Mouse (Mus musculus): ENCODE data around the gene Mylk3. TPM values are rescaled to one million over a fixed set of nuclear protein-coding genes. Genes with fewer than 3 reads are reported as not detected.

Gene Mylk3
- polyA plus RNA-seq, 1 experiment from 2014 or later: 7.4 TPM

GRCm38 (mm10) chr8:85395681-85396431, 9.7 kb upstream of the Mylk3 start:
- no peaks in the 10 kb centered on the region for H3K9me3 ChIP-seq (replicated peaks; ENCODE audit: control insufficient read depth, low read length)
- no peak for ATAC-seq (ENCODE audit: insufficient read depth, low FRiP score)
- no peaks in the 10 kb centered on the region for H3K4me1 ChIP-seq (ENCODE audit: control insufficient read depth, insufficient read depth, low read length)
- no peak overlapping the region for H3K27ac ChIP-seq (ENCODE audit: low read length)
- no peaks in the 10 kb centered on the region for H3K36me3 ChIP-seq (ENCODE audit: control insufficient read depth, insufficient read depth, low read length)
- H3K4me3 ChIP-seq (replicated peaks; ENCODE audit: low read length): no peak overlapping the region
- H3K4me2 ChIP-seq (ENCODE audit: low read depth, low read length): no peak overlapping the region
- H3K9ac ChIP-seq (ENCODE audit: low read length): no peak overlapping the region
- no peaks in the 10 kb centered on the region for H3K27me3 ChIP-seq (ENCODE audit: control insufficient read depth, insufficient read depth, low read length)
- 75% methylated on average over 8 of the region's 8 CpGs for whole genome bisulfite sequencing

GRCm38 (mm10) chr8:85395017-85395416, 8.9 kb upstream of the Mylk3 start:
- Histone ChIP-seq H3K9ac (ENCODE audit: low read length) (no peak overlapping the region), H3K27ac (ENCODE audit: low read length) (no peak overlapping the region), H3K4me2 (ENCODE audit: low read depth, low read length) (no peak overlapping the region), H3K4me1 (ENCODE audit: control insufficient read depth, insufficient read depth, low read length) (no peaks in the 10 kb centered on the region), H3K27me3 (ENCODE audit: control insufficient read depth, insufficient read depth, low read length) (no peaks in the 10 kb centered on the region), H3K36me3 (ENCODE audit: control insufficient read depth, insufficient read depth, low read length) (no peaks in the 10 kb centered on the region), H3K4me3 (replicated peaks; ENCODE audit: low read length) (no peak overlapping the region), H3K9me3 (replicated peaks; ENCODE audit: control insufficient read depth, low read length) (no peaks in the 10 kb centered on the region)
- 68% methylated on average over 3 of the region's 3 CpGs for WGBS
- ATAC-seq (ENCODE audit: insufficient read depth, low FRiP score): no peak

GRCm38 (mm10) chr8:85393199-85393598, 7.1 kb upstream of the Mylk3 start:
- Histone ChIP-seq H3K9me3 (replicated peaks; ENCODE audit: control insufficient read depth, low read length) (no peaks in the 10 kb centered on the region), H3K4me3 (replicated peaks; ENCODE audit: low read length) (no peak overlapping the region), H3K27ac (ENCODE audit: low read length) (no peak overlapping the region), H3K27me3 (ENCODE audit: control insufficient read depth, insufficient read depth, low read length) (no peaks in the 10 kb centered on the region), H3K9ac (ENCODE audit: low read length) (no peak overlapping the region), H3K4me1 (ENCODE audit: control insufficient read depth, insufficient read depth, low read length) (no peaks in the 10 kb centered on the region), H3K4me2 (ENCODE audit: low read depth, low read length) (no peak overlapping the region), H3K36me3 (ENCODE audit: control insufficient read depth, insufficient read depth, low read length) (no peaks in the 10 kb centered on the region)
- no peak for ATAC-seq (ENCODE audit: insufficient read depth, low FRiP score)
- 75% methylated on average over 6 of the region's 6 CpGs for WGBS

- no peak overlapping the region for H3K4me2 ChIP-seq (ENCODE audit: low read depth, low read length)
- no peaks in the 10 kb centered on the region for H3K36me3 ChIP-seq (ENCODE audit: control insufficient read depth, insufficient read depth, low read length)
- H3K27me3 ChIP-seq (ENCODE audit: control insufficient read depth, insufficient read depth, low read length): no peaks in the 10 kb centered on the region
- no peak overlapping the region for H3K4me3 ChIP-seq (replicated peaks; ENCODE audit: low read length)
- no peak overlapping the region for H3K9ac ChIP-seq (ENCODE audit: low read length)
- H3K9me3 ChIP-seq (replicated peaks; ENCODE audit: control insufficient read depth, low read length): no peaks in the 10 kb centered on the region
- 41% methylated on average over 1 of the region's 1 CpGs for WGBS
- ATAC-seq (ENCODE audit: insufficient read depth, low FRiP score): no peak
- H3K4me1 ChIP-seq (ENCODE audit: control insufficient read depth, insufficient read depth, low read length): no peaks in the 10 kb centered on the region
- H3K27ac ChIP-seq (ENCODE audit: low read length): no peak overlapping the region
These were observed 5.3 kb upstream of the Mylk3 start for GRCm38 (mm10) chr8:85391438-85391837.

- Histone ChIP-seq H3K9me3 (replicated peaks; ENCODE audit: control insufficient read depth, low read length) (no peaks in the 10 kb centered on the region), H3K27ac (ENCODE audit: low read length) (no peak overlapping the region), H3K36me3 (ENCODE audit: control insufficient read depth, insufficient read depth, low read length) (no peaks in the 10 kb centered on the region), H3K4me2 (ENCODE audit: low read depth, low read length) (no peak overlapping the region), H3K27me3 (ENCODE audit: control insufficient read depth, insufficient read depth, low read length) (no peaks in the 10 kb centered on the region), H3K4me3 (replicated peaks; ENCODE audit: low read length) (no peak overlapping the region), H3K4me1 (ENCODE audit: control insufficient read depth, insufficient read depth, low read length) (peaks cover 34% of the 10 kb centered on the region; the same call in 1 of the 2 replicates), H3K9ac (ENCODE audit: low read length) (no peak overlapping the region)
- ATAC-seq (ENCODE audit: insufficient read depth, low FRiP score): no peak
- 56% methylated on average over 4 of the region's 4 CpGs for WGBS
These were observed 4.2 kb downstream of the Mylk3 start for GRCm38 (mm10) chr8:85381926-85382325.

GRCm38 (mm10) chr8:85380824-85381209, 5.3 kb downstream of the Mylk3 start:
- no peaks in the 10 kb centered on the region for H3K27me3 ChIP-seq (ENCODE audit: control insufficient read depth, insufficient read depth, low read length)
- H3K27ac ChIP-seq (ENCODE audit: low read length): peak overlapping the region; percentile 25; the same call in 1 of the 2 replicates
- peak; percentile 67 for ATAC-seq (ENCODE audit: insufficient read depth, low FRiP score)
- H3K9ac ChIP-seq (ENCODE audit: low read length): no peak overlapping the region; the same call in 1 of the 2 replicates
- H3K36me3 ChIP-seq (ENCODE audit: control insufficient read depth, insufficient read depth, low read length): no peaks in the 10 kb centered on the region
- H3K4me2 ChIP-seq (ENCODE audit: low read depth, low read length): no peak overlapping the region; the same call in 1 of the 2 replicates
- no peaks in the 10 kb centered on the region for H3K9me3 ChIP-seq (replicated peaks; ENCODE audit: control insufficient read depth, low read length)
- no peak overlapping the region for H3K4me3 ChIP-seq (replicated peaks; ENCODE audit: low read length)
- H3K4me1 ChIP-seq (ENCODE audit: control insufficient read depth, insufficient read depth, low read length): peaks cover 34% of the 10 kb centered on the region; the same call in 1 of the 2 replicates
- WGBS: 35% methylated on average over 8 of the region's 8 CpGs

GRCm38 (mm10) chr8:85380123-85380823, 5.9 kb downstream of the Mylk3 start:
- Histone ChIP-seq H3K9ac (ENCODE audit: low read length) (no peak overlapping the region; the same call in 1 of the 2 replicates), H3K4me3 (replicated peaks; ENCODE audit: low read length) (no peak overlapping the region), H3K27me3 (ENCODE audit: control insufficient read depth, insufficient read depth, low read length) (no peaks in the 10 kb centered on the region), H3K4me2 (ENCODE audit: low read depth, low read length) (no peak overlapping the region; the same call in 1 of the 2 replicates), H3K4me1 (ENCODE audit: control insufficient read depth, insufficient read depth, low read length) (peaks cover 34% of the 10 kb centered on the region; the same call in 1 of the 2 replicates), H3K9me3 (replicated peaks; ENCODE audit: control insufficient read depth, low read length) (no peaks in the 10 kb centered on the region), H3K36me3 (ENCODE audit: control insufficient read depth, insufficient read depth, low read length) (no peaks in the 10 kb centered on the region), H3K27ac (ENCODE audit: low read length) (peak overlapping the region; percentile 31; the same call in 1 of the 2 replicates)
- WGBS: 67% methylated on average over 10 of the region's 10 CpGs
- no peak for ATAC-seq (ENCODE audit: insufficient read depth, low FRiP score)

- Histone ChIP-seq H3K4me3 (replicated peaks; ENCODE audit: low read length) (no peak overlapping the region), H3K4me1 (ENCODE audit: control insufficient read depth, insufficient read depth, low read length) (peaks cover 34% of the 10 kb centered on the region; the same call in 1 of the 2 replicates), H3K4me2 (ENCODE audit: low read depth, low read length) (no peak overlapping the region), H3K27me3 (ENCODE audit: control insufficient read depth, insufficient read depth, low read length) (no peaks in the 10 kb centered on the region), H3K27ac (ENCODE audit: low read length) (peak overlapping the region; percentile 31), H3K9ac (ENCODE audit: low read length) (no peak overlapping the region), H3K9me3 (replicated peaks; ENCODE audit: control insufficient read depth, low read length) (no peaks in the 10 kb centered on the region), H3K36me3 (ENCODE audit: control insufficient read depth, insufficient read depth, low read length) (no peaks in the 10 kb centered on the region)
- WGBS: 5% methylated on average over 2 of the region's 2 CpGs
- ATAC-seq (ENCODE audit: insufficient read depth, low FRiP score): peak; percentile 85
These were observed 6.9 kb downstream of the Mylk3 start for GRCm38 (mm10) chr8:85379142-85379781.

- Histone ChIP-seq H3K9me3 (replicated peaks; ENCODE audit: control insufficient read depth, low read length) (no peaks in the 10 kb centered on the region), H3K4me1 (ENCODE audit: control insufficient read depth, insufficient read depth, low read length) (peaks cover 35% of the 10 kb centered on the region), H3K4me2 (ENCODE audit: low read depth, low read length) (no peak overlapping the region), H3K4me3 (replicated peaks; ENCODE audit: low read length) (no peak overlapping the region), H3K27me3 (ENCODE audit: control insufficient read depth, insufficient read depth, low read length) (no peaks in the 10 kb centered on the region), H3K27ac (ENCODE audit: low read length) (no peak overlapping the region), H3K9ac (ENCODE audit: low read length) (no peak overlapping the region), H3K36me3 (ENCODE audit: control insufficient read depth, insufficient read depth, low read length) (no peaks in the 10 kb centered on the region)
- no peak for ATAC-seq (ENCODE audit: insufficient read depth, low FRiP score)
- WGBS: 47% methylated on average over 3 of the region's 3 CpGs
These were observed 9.6 kb downstream of the Mylk3 start for GRCm38 (mm10) chr8:85376516-85376915.

Data from stomach, embryonic 16.5 days (tissue).